Mouse (Mus musculus) cerebellum, adult 11 months (tissue): ENCODE results near the gene Nova2.

ENCODE experiments used
- DNase-seq: peaks from one replicate; pipeline ENCODE4 v3.0.0; 2022

Nova2 gene

GRCm38 (mm10) chr7:18926041-18926790, 528 bp downstream of the Nova2 start:
- peak; percentile 56 for DNase-seq

DNA sequence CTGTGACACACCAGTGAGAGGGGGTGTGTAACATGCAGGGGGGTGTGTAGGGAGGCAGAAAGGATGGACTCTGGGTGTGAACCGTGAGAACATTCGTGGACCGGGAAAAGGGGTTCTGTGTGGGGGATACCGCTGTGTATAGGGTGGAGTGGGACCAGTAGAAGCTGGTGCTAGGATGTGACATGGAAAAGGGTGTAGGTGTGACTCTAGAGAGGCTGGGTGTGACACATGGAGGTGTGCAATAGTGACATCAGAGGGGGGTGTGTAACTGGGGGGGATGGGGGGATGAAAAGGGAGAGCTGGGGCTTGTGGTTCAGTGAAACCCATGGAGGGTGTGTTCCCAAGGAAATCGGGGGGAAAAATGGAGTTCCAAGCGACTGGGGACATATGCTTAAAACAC, 1.2 kb downstream of the Nova2 start:
- DNase-seq, result no peak

DNA sequence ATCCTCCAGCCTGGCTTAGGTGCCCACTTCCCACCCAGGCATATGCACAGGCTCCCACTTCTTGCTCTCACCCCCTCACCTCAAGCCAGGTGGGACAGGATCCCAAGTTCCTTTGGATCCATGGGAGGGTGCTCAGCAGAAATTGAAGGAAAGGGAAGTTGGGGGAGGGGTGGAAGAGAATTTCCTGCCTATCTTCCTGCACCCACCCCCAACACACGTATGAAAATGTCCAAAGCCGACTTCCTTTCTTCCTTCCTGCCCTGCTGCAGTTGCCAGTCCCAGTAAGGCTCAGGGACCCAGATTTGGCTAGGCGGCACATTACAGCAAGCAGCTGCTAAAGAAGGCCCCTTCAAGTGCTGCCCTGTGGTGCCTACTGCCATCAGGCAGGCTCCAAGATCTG, 2.1 kb downstream of the Nova2 start:
- no peak for DNase-seq

DNA sequence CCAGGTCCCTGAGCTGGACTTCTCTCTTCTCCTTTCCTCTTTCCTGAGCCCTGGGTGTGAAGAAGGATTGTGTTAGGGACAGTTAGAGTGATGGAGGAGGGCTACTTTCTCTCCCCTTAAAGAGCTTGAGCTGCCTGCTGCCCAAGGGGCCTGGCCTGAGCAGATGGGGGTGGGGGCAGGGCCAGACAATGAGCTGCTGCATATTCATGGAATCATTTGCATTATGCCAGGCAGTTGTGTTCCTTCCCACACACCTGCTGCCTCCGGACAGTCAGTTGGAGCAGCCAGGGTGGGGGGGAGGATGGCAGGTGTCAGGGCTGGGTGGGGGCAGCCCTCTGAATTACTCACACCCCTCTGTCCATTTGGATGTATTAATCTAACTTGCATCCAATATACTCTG, 16.7 kb downstream of the Nova2 start:
- DNase-seq, result no peak

DNA sequence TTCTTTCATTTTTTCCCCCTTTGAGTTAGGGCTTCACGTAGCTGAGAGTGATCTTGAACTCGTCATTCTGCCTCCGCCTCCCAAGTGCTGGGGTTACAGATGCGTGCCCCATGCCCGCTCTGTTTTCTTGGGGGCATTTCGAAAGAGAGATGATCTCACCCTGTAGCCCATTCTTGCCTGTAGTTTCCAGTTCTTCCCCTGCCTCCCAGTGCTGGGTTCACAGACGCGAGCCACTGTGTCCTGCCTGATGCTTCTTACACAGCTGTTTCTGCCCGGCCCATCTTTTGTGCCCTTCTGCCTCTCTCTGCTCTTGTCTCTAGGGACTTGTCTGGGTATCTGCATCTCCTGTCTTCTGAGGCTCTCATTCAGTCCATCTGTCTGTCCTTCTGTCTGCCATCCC, 17.1 kb downstream of the Nova2 start:
- no peak for DNase-seq

DNA sequence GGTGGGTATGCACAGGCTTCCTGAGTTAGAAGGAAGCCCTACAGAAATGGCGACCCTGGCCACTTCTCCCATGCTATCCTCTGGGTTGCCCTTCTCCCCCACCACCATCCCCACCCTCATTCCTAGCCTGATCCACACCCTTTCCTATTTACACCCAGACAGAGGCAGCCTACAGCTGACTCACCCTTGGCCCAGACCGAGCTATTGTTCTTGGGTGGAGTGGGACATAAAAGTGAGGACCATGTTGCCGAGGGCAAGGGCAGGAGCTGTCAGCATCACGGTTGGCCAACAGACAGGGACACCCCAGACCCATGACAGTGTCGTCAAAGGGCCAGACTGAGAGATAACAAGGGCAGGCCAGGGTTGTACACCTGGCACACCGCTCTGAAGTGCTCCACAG, 22.5 kb downstream of the Nova2 start:
- no peak for DNase-seq

DNA sequence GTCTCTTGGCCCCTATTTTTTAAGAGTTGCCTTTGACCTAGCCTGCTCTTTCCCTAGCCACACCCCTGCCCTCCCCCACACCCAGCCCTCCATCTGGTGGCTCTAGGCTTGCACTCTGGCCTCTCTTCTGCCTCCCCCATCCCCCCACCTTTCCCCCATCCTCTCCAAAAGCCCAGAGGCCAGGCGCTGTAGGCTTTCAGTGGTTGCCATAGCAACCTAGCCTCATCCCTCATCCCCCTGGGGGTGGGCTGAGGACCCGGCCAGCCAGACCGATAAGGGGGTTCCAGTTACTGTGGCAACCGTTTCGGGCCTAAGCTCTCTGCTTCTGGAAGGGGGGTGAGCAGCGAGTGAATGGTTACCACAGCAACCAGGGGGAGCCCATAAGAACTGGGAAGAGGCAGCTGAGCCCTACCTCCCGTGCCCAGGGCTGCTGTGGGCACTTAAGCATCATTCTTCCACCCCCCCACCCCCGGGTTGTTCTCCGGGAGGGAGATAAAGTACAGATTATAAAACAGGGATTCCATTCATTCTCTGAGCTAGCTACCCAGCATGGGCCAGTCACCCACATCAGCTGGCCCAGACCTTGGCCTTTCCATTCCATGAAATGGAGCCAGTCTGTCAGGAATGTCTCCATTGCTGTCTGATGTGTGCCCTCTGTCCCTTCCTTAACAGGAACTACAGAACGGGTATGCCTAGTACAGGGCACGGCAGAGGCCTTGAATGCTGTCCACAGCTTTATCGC, 24.3 kb downstream of the Nova2 start:
- no peak for DNase-seq

DNA sequence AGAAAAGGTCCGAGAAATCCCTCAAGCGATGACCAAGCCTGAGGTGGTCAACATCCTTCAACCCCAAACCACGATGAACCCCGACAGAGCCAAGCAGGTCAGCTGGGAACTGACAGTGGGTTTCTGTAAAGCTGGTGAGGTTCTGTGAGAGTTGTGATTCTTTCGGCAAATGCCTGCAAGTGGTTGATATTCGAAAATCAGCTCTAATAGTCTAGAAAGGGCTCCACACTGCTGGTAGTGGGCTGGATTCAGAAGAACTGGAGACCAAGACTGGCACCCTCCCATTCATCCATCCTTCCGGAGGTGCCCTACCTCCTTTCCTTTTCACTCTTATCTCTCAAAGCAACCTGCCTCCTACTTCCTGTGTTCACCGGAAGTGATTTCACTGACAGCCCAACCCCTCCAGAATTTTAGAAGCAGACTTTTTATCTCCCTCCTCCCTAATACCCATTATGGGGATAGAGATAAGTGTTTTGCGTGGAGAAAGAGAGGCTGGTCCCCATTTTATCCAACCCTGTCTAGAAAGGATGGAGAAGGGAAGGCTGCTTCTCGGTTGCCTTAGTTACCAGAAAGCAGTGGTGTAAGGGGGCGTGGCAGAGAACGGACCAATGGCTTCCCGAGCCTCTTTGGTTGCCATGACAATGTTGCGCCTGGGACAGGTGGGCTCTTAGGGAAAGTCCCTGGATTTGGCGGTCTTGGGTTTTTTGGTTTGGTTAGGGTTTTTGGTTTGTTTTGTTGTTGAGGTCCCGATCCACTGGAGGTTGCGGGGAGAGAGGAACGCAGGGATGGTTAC, 25.0 kb downstream of the Nova2 start:
- DNase-seq, result no peak

GRCm38 (mm10) chr7:18951397-18951796, 25.7 kb downstream of the Nova2 start:
- no peak for DNase-seq

DNA sequence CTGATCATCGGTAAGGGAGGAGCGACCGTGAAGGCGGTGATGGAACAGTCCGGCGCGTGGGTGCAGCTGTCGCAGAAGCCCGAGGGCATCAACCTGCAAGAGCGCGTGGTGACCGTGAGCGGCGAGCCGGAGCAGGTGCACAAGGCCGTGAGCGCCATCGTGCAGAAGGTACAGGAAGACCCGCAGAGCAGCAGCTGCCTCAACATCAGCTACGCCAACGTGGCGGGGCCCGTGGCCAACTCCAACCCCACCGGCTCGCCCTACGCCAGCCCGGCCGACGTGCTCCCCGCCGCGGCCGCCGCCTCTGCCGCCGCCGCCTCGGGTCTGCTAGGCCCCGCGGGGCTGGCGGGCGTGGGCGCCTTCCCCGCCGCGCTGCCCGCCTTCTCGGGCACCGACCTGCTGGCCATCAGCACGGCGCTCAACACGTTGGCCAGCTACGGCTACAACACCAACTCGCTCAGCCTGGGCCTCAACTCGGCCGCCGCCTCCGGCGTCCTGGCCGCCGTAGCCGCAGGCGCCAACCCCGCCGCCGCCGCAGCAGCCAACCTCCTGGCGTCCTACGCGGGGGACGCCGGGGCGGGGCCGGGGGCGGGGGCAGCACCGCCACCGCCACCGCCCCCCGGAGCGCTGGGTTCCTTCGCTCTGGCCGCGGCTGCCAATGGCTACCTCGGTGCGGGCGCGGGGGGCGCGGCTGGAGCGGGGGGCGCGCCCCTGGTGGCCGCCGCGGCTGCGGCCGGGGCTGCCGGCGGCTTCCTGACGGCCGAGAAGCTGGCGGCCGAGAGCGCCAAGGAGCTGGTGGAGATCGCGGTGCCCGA, 32.1 kb downstream of the Nova2 start:
- peak; percentile 66 for DNase-seq

GRCm38 (mm10) chr7:18958384-18958766, 32.7 kb downstream of the Nova2 start:
- DNase-seq, result no peak

DNA sequence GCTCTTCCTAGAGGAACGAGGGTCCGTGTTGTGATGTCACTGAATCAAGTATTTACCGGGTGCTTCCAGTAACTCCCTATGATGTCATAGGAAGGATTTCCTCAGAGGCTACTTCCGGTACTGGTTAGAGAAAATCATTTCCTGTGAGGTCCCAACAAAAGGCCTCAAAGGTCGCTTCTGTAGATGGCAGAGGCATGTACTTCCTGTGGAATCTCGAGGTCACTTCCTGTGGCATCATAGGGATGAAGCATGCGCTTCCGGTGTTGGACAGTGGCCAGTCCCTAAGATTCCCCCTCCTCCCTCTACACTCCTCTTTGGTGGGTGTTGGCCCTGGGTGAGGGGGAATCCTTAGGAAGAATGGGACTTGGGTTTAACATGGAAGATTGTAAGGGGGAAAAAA, 33.8 kb downstream of the Nova2 start:
- no peak for DNase-seq

GRCm38 (mm10) chr7:18962171-18962792, 36.6 kb downstream of the Nova2 start:
- DNase-seq, result no peak

DNA sequence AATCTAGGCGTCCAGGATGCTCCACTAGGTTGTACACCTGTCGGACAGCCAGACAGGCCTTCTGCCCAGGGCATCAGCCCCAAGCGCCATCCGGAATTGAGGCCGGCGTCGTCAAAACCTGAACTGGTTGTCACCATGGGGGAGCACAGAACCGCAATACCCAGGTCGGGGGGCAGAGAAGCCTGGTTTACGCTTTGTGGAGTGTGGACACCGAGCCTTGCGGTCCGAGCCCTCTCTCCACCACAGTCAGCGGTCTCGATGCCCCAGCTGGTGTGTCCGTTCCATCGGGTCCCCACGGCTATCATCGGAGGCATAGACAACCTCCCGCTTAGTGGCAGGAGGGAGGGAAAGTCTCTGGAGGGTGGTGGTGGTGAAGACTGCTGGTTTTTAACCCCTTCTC, 37.1 kb downstream of the Nova2 start:
- DNase-seq, result no peak

- DNase-seq, result no peak
Observed at GRCm38 (mm10) chr7:18963294-18963843, 37.7 kb downstream of the Nova2 start.

GRCm38 (mm10) chr7:18965312-18965711, 39.6 kb downstream of the Nova2 start:
- DNase-seq, result no peak

- DNase-seq, result no peak
Observed at GRCm38 (mm10) chr7:18967603-18968002, 41.9 kb downstream of the Nova2 start.

DNA sequence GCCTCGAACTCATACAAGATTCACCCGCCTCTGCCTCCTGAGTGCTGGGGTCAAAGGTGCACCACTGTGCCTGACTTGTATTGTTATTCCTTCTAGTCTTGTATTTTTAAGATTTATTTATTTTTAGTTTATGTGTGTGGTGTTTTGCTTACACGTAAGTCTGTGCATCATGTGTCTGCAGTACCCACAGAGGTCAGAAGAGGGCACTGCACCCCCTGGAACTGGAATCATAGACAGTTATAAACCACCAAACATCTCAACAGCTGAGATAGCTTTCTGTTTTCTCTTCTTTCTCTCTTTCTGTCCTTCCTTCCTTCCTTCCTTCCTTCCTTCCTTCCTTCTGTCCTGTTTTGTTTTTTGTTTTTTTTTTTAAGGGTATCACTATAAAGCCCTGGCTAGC, 45.3 kb downstream of the Nova2 start:
- DNase-seq, result no peak

GRCm38 (mm10) chr7:18978381-18978780, 52.7 kb downstream of the Nova2 start:
- no peak for DNase-seq

- DNase-seq, result no peak
Observed at GRCm38 (mm10) chr7:18986503-18986902, 60.8 kb downstream of the Nova2 start.

DNA sequence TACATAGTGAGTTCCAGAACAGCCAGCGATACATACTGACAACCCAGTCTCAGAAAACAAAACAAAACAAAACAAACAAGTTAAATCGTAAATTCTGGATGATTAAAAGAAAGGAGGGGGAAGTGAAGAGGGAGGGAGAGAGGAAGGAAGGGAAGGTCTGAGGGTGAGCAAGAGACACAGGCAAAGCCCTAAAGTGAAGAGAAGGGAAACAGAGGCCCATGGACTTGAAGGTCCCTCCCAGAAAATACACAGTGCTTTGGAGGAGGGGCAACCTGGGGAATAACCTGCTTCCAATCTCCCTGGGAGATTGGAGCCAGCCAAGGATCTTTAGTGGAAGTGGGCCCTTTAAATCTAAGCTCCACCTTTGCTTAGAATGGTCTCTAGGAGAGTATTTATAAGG, 61.4 kb downstream of the Nova2 start, which contains the start of gene Nanos2:
Nanos2 (plus strand) TSS at position 301 of the 400 bp plus-strand sequence.
- DNase-seq, result no peak

GRCm38 (mm10) chr7:18987747-18988146, 62.1 kb downstream of the Nova2 start:
- peak; percentile 22 for DNase-seq
